ENCODE assay signal across 25 mouse cellular contexts in genomic region chr6:117890257-117890656, GRCm38 (mm10). TPM values are rescaled to one million over a fixed set of nuclear protein-coding genes. Genes with fewer than 3 reads are reported as not detected.
A peak's percentile ranks its signal among the peaks of the same experiment; 100 is the strongest.
DNase-seq lines count a peak whose midpoint lies in the region; ATAC-seq and TF ChIP-seq lines count a peak whose summit lies in the region.
"Had no signal": no experiment of that assay in that cellular context is flagged by ENCODE, and none has a peak within 500 bp of the region (broad histone marks: within the 10 kb centered on the region; RNA-seq: fewer than 3 reads in every experiment).

No protein-coding gene starts in this region.

- no peaks in the 10 kb centered on the region for H3K9me3 ChIP-seq in liver, embryonic 13.5 days (replicated peaks)
- no peaks in the 10 kb centered on the region for H3K9me3 ChIP-seq in liver, postnatal 0 days (ENCODE audit: low read length)
- no peaks in the 10 kb centered on the region for H3K9me3 ChIP-seq in midbrain, embryonic 11.5 days (ENCODE audit: control insufficient read depth, low read length)
- H3K9me3 ChIP-seq: midbrain, embryonic 10.5 days; neural tube, embryonic 15.5 days; stomach, embryonic 15.5 days had no signal

- TF ChIP-seq POLR2A in bone marrow, adult 2 months (IDR thresholded peaks at IDR 0.05; ENCODE audit: borderline replicate concordance, control insufficient read depth, low read depth, low read length) = no peak

- H3K9ac ChIP-seq in liver, embryonic 13.5 days = no peak overlapping the region
- H3K9ac ChIP-seq in liver, postnatal 0 days (replicated peaks) = no peak overlapping the region
- no peak overlapping the region for H3K9ac ChIP-seq in midbrain, embryonic 11.5 days (ENCODE audit: low read length)
- H3K9ac ChIP-seq: neural tube, embryonic 15.5 days; stomach, embryonic 15.5 days had no signal

- H3K27ac ChIP-seq in liver, embryonic 13.5 days = peak overlapping the region; percentile 98
- H3K27ac ChIP-seq in liver, postnatal 0 days (ENCODE audit: low read depth) = no peak overlapping the region
- H3K27ac ChIP-seq in bone marrow, adult 2 months (ENCODE audit: control insufficient read depth, insufficient read depth, low read depth, low read length, poor library complexity) = peak overlapping the region; percentile 29; the same call in 1 of the 2 replicates
- H3K27ac ChIP-seq in layer of hippocampus, adult 2 months = no peak overlapping the region
- no peak overlapping the region for H3K27ac ChIP-seq in midbrain, embryonic 11.5 days (ENCODE audit: low read depth, low read length)
- H3K27ac ChIP-seq: hindbrain, postnatal 0 days; midbrain, embryonic 10.5 days; neural tube, embryonic 15.5 days; stomach, embryonic 15.5 days had no signal

- H3K36me3 ChIP-seq in liver, embryonic 13.5 days = no peaks in the 10 kb centered on the region
- H3K36me3 ChIP-seq in liver, postnatal 0 days (replicated peaks; ENCODE audit: insufficient read depth, low read length) = no peaks in the 10 kb centered on the region
- no peaks in the 10 kb centered on the region for H3K36me3 ChIP-seq in midbrain, embryonic 11.5 days (ENCODE audit: control insufficient read depth, insufficient read depth, low read length)
- H3K36me3 ChIP-seq: midbrain, embryonic 10.5 days; neural tube, embryonic 15.5 days; stomach, embryonic 15.5 days had no signal

- H3K4me2 ChIP-seq in liver, embryonic 13.5 days = no peak overlapping the region
- no peak overlapping the region for H3K4me2 ChIP-seq in liver, postnatal 0 days (ENCODE audit: low read depth, low read length)
- no peak overlapping the region for H3K4me2 ChIP-seq in midbrain, embryonic 11.5 days
- H3K4me2 ChIP-seq: neural tube, embryonic 15.5 days had no signal

- H3K27me3 ChIP-seq in liver, embryonic 13.5 days = no peaks in the 10 kb centered on the region
- H3K27me3 ChIP-seq in liver, postnatal 0 days (ENCODE audit: insufficient read depth, low read length) = no peaks in the 10 kb centered on the region
- no peaks in the 10 kb centered on the region for H3K27me3 ChIP-seq in midbrain, embryonic 11.5 days (ENCODE audit: control insufficient read depth, insufficient read depth, low read length)
- H3K27me3 ChIP-seq: neural tube, embryonic 15.5 days; stomach, embryonic 15.5 days had no signal

- 53% methylated on average over 6 of the region's 6 CpGs for WGBS in liver, embryonic 13.5 days (ENCODE audit: insufficient replicate concordance)
- WGBS in liver, postnatal 0 days (ENCODE audit: insufficient replicate concordance) = 65% methylated on average over 6 of the region's 6 CpGs
- 31% methylated on average over 6 of the region's 6 CpGs for whole genome bisulfite sequencing in bone marrow, adult 2 months
- WGBS in midbrain, embryonic 11.5 days = 86% methylated on average over 6 of the region's 6 CpGs

- DNase-seq in liver, embryonic 13.5 days = no peak
- no peak for DNase-seq in liver, postnatal 0 days
- peak; percentile 90 for DNase-seq in CD4-positive helper T cell, adult 2 months (ENCODE audit: low read depth, low spot score)
- no peak for DNase-seq in layer of hippocampus, adult 2 months (ENCODE audit: low spot score in 2 of 2)
- DNase-seq in midbrain, embryonic 11.5 days (ENCODE audit: low spot score, missing footprints) = no peak
- DNase-seq in adrenal gland, adult 2 months = no peak
- DNase-seq: adrenal gland, adult 8-10 months; cerebellum, adult 11-12 months; cerebellum, postnatal 36 days; heart, postnatal 4 days; kidney, adult 9 months; kidney, postnatal 4 days; layer of hippocampus, postnatal 36 days; retina, postnatal 1 day; right cerebral cortex, postnatal 4 days had no signal

- no peak for TF ChIP-seq EP300 in liver, postnatal 0 days (IDR thresholded peaks at IDR 0.05; ENCODE audit: low read depth)

- peaks cover 73% of the 10 kb centered on the region for H3K4me1 ChIP-seq in liver, embryonic 13.5 days (replicated peaks)
- H3K4me1 ChIP-seq in liver, postnatal 0 days (ENCODE audit: insufficient read depth) = peaks cover 26% of the 10 kb centered on the region
- H3K4me1 ChIP-seq in bone marrow, adult 2 months (ENCODE audit: control insufficient read depth, insufficient read depth, low read length) = peaks cover 2% of the 10 kb centered on the region; the same call in 1 of the 2 replicates
- H3K4me1 ChIP-seq in midbrain, embryonic 11.5 days (ENCODE audit: control insufficient read depth, insufficient read depth, low read length) = no peaks in the 10 kb centered on the region
- H3K4me1 ChIP-seq: neural tube, embryonic 15.5 days; stomach, embryonic 15.5 days had no signal

- ATAC-seq in liver, embryonic 13.5 days (ENCODE audit: low read depth) = no peak
- ATAC-seq in liver, postnatal 0 days = no peak
- ATAC-seq in monocyte, adult 5-6 weeks (replicated peaks; ENCODE audit: insufficient number of reproducible peaks, low FRiP score, low TSS enrichment, poor library complexity, severe bottlenecking) = peak; percentile 54
- ATAC-seq in midbrain, embryonic 11.5 days (ENCODE audit: low FRiP score) = no peak
- ATAC-seq: forebrain, embryonic 16.5 days; hindbrain, postnatal 0 days had no signal

- TF ChIP-seq CTCF in liver, postnatal 0 days (IDR thresholded peaks at IDR 0.05; ENCODE audit: low read depth) = no peak
- TF ChIP-seq CTCF in bone marrow, adult 2 months (IDR thresholded peaks at IDR 0.05; ENCODE audit: control insufficient read depth, insufficient read depth, low read length) = no peak
- TF ChIP-seq CTCF in layer of hippocampus, adult 2 months (conservative IDR thresholded peaks at IDR 0.05) = no peak

- no peak overlapping the region for H3K4me3 ChIP-seq in liver, embryonic 13.5 days (replicated peaks)
- no peak overlapping the region for H3K4me3 ChIP-seq in liver, postnatal 0 days (ENCODE audit: low read depth, low read length)
- no peak overlapping the region for H3K4me3 ChIP-seq in bone marrow, adult 2 months (replicated peaks; ENCODE audit: control insufficient read depth, low read depth, low read length)
- no peak overlapping the region for H3K4me3 ChIP-seq in layer of hippocampus, adult 2 months
- no peak overlapping the region for H3K4me3 ChIP-seq in midbrain, embryonic 11.5 days (ENCODE audit: low read depth, low read length)
- H3K4me3 ChIP-seq: midbrain, embryonic 10.5 days; neural tube, embryonic 15.5 days; stomach, embryonic 15.5 days had no signal

RNA-seq across cellular contexts. Expression of gene Hnrnpf, which starts 9.9 kb away (rescaled TPM):
- 594 and 691 TPM in 2 replicates for polyA plus RNA-seq in liver, embryonic 13.5 days (2015; fragmentation: Nextera tagmentation; extraction: Ambion mirVana)
- 264 and 270 TPM in 2 replicates for polyA plus RNA-seq in liver, postnatal 0 days (2015; fragmentation: Nextera tagmentation; extraction: Ambion mirVana)
- polyA plus RNA-seq in bone marrow, adult 2 months (2011; ENCODE audit: insufficient read depth, insufficient read length, low replicate concordance, missing spikeins) = 200 and 242 TPM in 2 replicates
- 1,228 to 1,583 TPM (median 1,384 TPM) in 3 replicates for total RNA-seq in monocyte, adult 5-6 weeks (2017)
- 100 to 1,000 TPM; 123 TPM for total RNA-seq in layer of hippocampus, adult 2 months (2021)
- polyA plus RNA-seq in midbrain, embryonic 11.5 days (2014; fragmentation: Nextera tagmentation; extraction: Ambion mirVana) = 723 and 735 TPM in 2 replicates
- 100 to 1,000 TPM; 299 to 305 TPM for total RNA-seq in adrenal gland, adult 2 months (2021)
- polyA plus RNA-seq in adrenal gland, adult 2 months (2012; rRNA removed) = 30.0 and 43.5 TPM in 2 replicates

RNA-seq across cellular contexts. Expression of gene Zfp239, which starts 28.4 kb away (rescaled TPM):
- 3.0 and 4.1 TPM in 2 replicates for polyA plus RNA-seq in liver, embryonic 13.5 days (2015; fragmentation: Nextera tagmentation; extraction: Ambion mirVana)
- polyA plus RNA-seq in liver, postnatal 0 days (2015; fragmentation: Nextera tagmentation; extraction: Ambion mirVana) = 0.86 and 1.1 TPM in 2 replicates
- 0.57 and 1.3 TPM in 2 replicates for polyA plus RNA-seq in bone marrow, adult 2 months (2011; ENCODE audit: insufficient read depth, insufficient read length, low replicate concordance, missing spikeins)
- total RNA-seq in monocyte, adult 5-6 weeks (2017) = 0.19 to 1.1 TPM in 2 of 3 replicates, not detected in the other
- total RNA-seq in layer of hippocampus, adult 2 months (2021) = 10 to 100 TPM; 35.9 to 38.4 TPM
- 11.8 and 12.5 TPM in 2 replicates for polyA plus RNA-seq in midbrain, embryonic 11.5 days (2014; fragmentation: Nextera tagmentation; extraction: Ambion mirVana)
- total RNA-seq in adrenal gland, adult 2 months (2021) = 1 to 10 TPM; 1.8 to 3.1 TPM
- 0.61 and 0.83 TPM in 2 replicates for polyA plus RNA-seq in adrenal gland, adult 2 months (2012; rRNA removed)

RNA-seq across cellular contexts. Expression of gene Fxyd4, which starts 47.2 kb away (rescaled TPM):
- polyA plus RNA-seq in liver, embryonic 13.5 days (2015; fragmentation: Nextera tagmentation; extraction: Ambion mirVana) = 0.37 and 0.38 TPM in 2 replicates
- polyA plus RNA-seq in liver, postnatal 0 days (2015; fragmentation: Nextera tagmentation; extraction: Ambion mirVana) = 0.20 TPM in 1 of 2 replicates, not detected in the other
- polyA plus RNA-seq in bone marrow, adult 2 months (2011; ENCODE audit: insufficient read depth, insufficient read length, low replicate concordance, missing spikeins) = not detected in 2 replicates
- total RNA-seq in monocyte, adult 5-6 weeks (2017) = not detected in 3 replicates
- not detected for total RNA-seq in layer of hippocampus, adult 2 months (2021)
- polyA plus RNA-seq in midbrain, embryonic 11.5 days (2014; fragmentation: Nextera tagmentation; extraction: Ambion mirVana) = 1.4 and 2.1 TPM in 2 replicates
- total RNA-seq in adrenal gland, adult 2 months (2021) = not detected
- not detected in 2 replicates for polyA plus RNA-seq in adrenal gland, adult 2 months (2012; rRNA removed)
- total RNA-seq: adrenal gland, adult 8-10 months; gastrocnemius, postnatal 4 days; heart, postnatal 4 days; hindbrain, postnatal 0 days; layer of hippocampus, postnatal 36 days; left cerebral cortex, postnatal 36 days had no signal
- polyA plus RNA-seq: brain, embryonic 14.5 days had no signal

RNA-seq across cellular contexts. Expression of gene Zfp637, which starts 49.3 kb away (rescaled TPM):
- polyA plus RNA-seq in liver, embryonic 13.5 days (2015; fragmentation: Nextera tagmentation; extraction: Ambion mirVana) = 38.8 and 39.8 TPM in 2 replicates
- 25.4 and 25.7 TPM in 2 replicates for polyA plus RNA-seq in liver, postnatal 0 days (2015; fragmentation: Nextera tagmentation; extraction: Ambion mirVana)
- 7.2 and 8.3 TPM in 2 replicates for polyA plus RNA-seq in bone marrow, adult 2 months (2011; ENCODE audit: insufficient read depth, insufficient read length, low replicate concordance, missing spikeins)
- 4.1 to 7.8 TPM (median 6.6 TPM) in 3 replicates for total RNA-seq in monocyte, adult 5-6 weeks (2017)
- total RNA-seq in layer of hippocampus, adult 2 months (2021) = 10 to 100 TPM; 46.5 to 52.6 TPM
- 110 and 112 TPM in 2 replicates for polyA plus RNA-seq in midbrain, embryonic 11.5 days (2014; fragmentation: Nextera tagmentation; extraction: Ambion mirVana)
- 10 to 100 TPM; 30.8 to 38.1 TPM for total RNA-seq in adrenal gland, adult 2 months (2021)
- 13.1 and 18.3 TPM in 2 replicates for polyA plus RNA-seq in adrenal gland, adult 2 months (2012; rRNA removed)

Comparison
In these comparisons a context has a peak if more than half of its experiments do, and no peak if none do; other contexts are left out.
1. H3K27ac ChIP-seq: peak in liver, embryonic 13.5 days (single experiment) and bone marrow, adult 2 months (single experiment); none in liver, postnatal 0 days (single experiment), layer of hippocampus, adult 2 months (single experiment) and midbrain, embryonic 11.5 days (single experiment).